In the genomic region with DNA sequence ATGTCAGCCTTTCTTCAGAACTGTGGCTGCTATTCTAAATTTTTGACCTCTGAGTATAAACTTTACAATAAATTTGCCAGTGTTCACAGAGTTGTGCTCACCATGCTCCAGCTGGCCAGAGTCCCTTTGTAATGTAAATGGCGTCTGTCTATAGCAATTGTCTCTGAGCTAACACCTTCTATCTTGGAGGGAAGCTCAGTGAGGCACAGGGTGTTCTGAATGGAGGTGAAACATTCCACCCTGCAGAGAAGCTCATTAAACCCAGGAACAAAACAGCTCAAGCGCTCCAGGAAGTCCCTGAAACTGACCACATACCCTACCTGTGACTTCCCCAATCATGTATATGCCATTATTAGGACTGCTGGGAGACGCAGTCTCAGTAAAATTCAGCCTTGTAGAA, we compare ENCODE assay signal across 20 mouse cellular contexts.
"Had no signal": no experiment of that assay in that cellular context is flagged by ENCODE, and none has a peak within 500 bp of the region (broad histone marks: within the 10 kb centered on the region; RNA-seq: fewer than 3 reads in every experiment).

No protein-coding gene starts in this region.

- ATAC-seq: midbrain, embryonic 13.5 days; midbrain, embryonic 16.5 days had no signal

- DNase-seq: lung, adult 18-20 months; lung, embryonic 14.5 days; lung, postnatal 10 days; lung, postnatal 4 days; retina, postnatal 1 day; right cerebral cortex, adult 18-20 months; right cerebral cortex, postnatal 25 days; right cerebral cortex, postnatal 4 days; spleen, adult 18-20 months; thymus, adult 2 months; thymus, postnatal 25 days; thymus, postnatal 4 days had no signal

- H3K27ac ChIP-seq: midbrain, embryonic 10.5 days; midbrain, embryonic 13.5 days; neural tube, embryonic 13.5 days; neural tube, embryonic 15.5 days; stomach, embryonic 15.5 days; stomach, postnatal 0 days had no signal

- H3K36me3 ChIP-seq: midbrain, embryonic 10.5 days; midbrain, embryonic 13.5 days; neural tube, embryonic 13.5 days; neural tube, embryonic 15.5 days; stomach, embryonic 15.5 days had no signal

- H3K9me3 ChIP-seq: midbrain, embryonic 13.5 days; neural tube, embryonic 15.5 days; stomach, embryonic 15.5 days had no signal

- H3K4me2 ChIP-seq: lung, embryonic 14.5 days; midbrain, embryonic 13.5 days; neural tube, embryonic 13.5 days; neural tube, embryonic 15.5 days; stomach, embryonic 15.5 days had no signal

- H3K27me3 ChIP-seq: midbrain, embryonic 13.5 days; neural tube, embryonic 13.5 days; neural tube, embryonic 15.5 days; stomach, embryonic 15.5 days had no signal

- H3K4me3 ChIP-seq: midbrain, embryonic 10.5 days; midbrain, embryonic 13.5 days; myocyte; neural tube, embryonic 13.5 days; neural tube, embryonic 15.5 days; stomach, embryonic 15.5 days had no signal

- H3K9ac ChIP-seq: lung, embryonic 14.5 days; midbrain, embryonic 13.5 days; neural tube, embryonic 13.5 days; neural tube, embryonic 15.5 days; stomach, embryonic 15.5 days had no signal

- H3K4me1 ChIP-seq: neural tube, embryonic 13.5 days; neural tube, embryonic 15.5 days; stomach, embryonic 15.5 days had no signal
